14 mouse cellular contexts compared by ENCODE assay signal in the genomic region with DNA sequence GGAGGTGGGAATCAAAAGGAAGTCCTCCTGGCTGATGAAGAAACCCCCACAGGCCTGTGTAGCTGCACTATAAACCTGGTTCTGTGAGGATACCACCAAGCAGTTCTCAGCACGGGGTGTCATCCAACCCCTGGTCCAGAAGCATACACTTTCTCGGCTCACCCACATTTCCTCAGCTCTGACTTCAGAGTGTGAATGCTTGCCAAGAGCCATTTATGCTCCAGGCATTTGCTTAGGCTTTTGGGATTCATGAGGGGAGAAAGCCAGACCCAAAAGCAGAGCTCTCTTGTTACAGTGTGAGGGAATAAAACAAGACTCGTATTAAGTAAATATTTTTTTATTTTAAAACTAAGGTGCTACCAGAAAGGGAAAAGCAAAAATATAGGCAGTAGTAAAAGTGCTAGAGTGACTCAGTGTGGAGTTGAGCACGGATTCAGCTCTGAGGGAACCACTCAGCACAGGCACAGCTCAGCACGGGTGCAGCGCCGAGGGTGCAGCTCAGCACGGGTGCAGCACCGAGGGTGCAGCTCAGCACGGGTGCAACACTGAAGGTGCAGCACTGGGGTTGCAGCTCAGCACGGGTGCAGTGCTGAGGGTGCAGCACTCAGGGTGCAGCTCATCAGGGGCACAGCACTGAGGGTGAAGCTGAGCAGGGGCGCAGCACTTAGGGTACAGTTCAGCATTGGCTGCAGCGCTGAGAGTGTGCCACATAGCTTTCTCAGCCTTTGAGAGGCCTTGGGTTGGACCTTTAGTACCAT.
DNase-seq lines count a peak whose midpoint lies in the region; ATAC-seq and TF ChIP-seq lines count a peak whose summit lies in the region.
"Had no signal": no experiment of that assay in that cellular context is flagged by ENCODE, and none has a peak within 500 bp of the region (broad histone marks: within the 10 kb centered on the region; RNA-seq: fewer than 3 reads in every experiment).

No protein-coding gene starts in this region.

- no peak overlapping the region for H3K27ac ChIP-seq in forebrain, embryonic 15.5 days (replicated peaks)
- H3K27ac ChIP-seq in forebrain, embryonic 10.5 days: no peak overlapping the region
- no peak overlapping the region for H3K27ac ChIP-seq in kidney, adult 2 months (ENCODE audit: insufficient read depth, low read depth, low read length)
- peak overlapping the region; percentile 55 for H3K27ac ChIP-seq in stomach, embryonic 16.5 days (ENCODE audit: low read length)
- H3K27ac ChIP-seq in cerebellum, adult 2 months (ENCODE audit: insufficient read depth, low read length): no peak overlapping the region
- H3K27ac ChIP-seq: heart, embryonic 10.5 days had no signal

- no peak for TF ChIP-seq CTCF in kidney, adult 2 months (conservative IDR thresholded peaks at IDR 0.05; ENCODE audit: insufficient read depth, insufficient read length, low read depth, low read length)
- TF ChIP-seq CTCF in cerebellum, adult 2 months (IDR thresholded peaks at IDR 0.05; ENCODE audit: borderline replicate concordance, insufficient read depth, low read depth, low read length): no peak

- DNase-seq in forebrain, embryonic 10.5 days (ENCODE audit: extremely low spot score, low spot score): no peak
- peak; percentile 31 for DNase-seq in kidney, postnatal 10 days
- no peak for DNase-seq in kidney, adult 2 months
- peak; percentile 54 for DNase-seq in right cerebral cortex, adult 18-20 months
- no peak for DNase-seq in right cerebral cortex, postnatal 14 days
- DNase-seq in cerebellum, adult 2 months: no peak
- DNase-seq: adrenal gland, postnatal 10 days; cerebellum, adult 9-11 months; kidney, adult 18-20 months had no signal

- WGBS in forebrain, embryonic 15.5 days: 75% methylated on average over 13 of the region's 13 CpGs
- 80% methylated on average over 13 of the region's 13 CpGs for WGBS in forebrain, embryonic 10.5 days
- 74% methylated on average over 13 of the region's 13 CpGs for WGBS in kidney, adult 2 months
- 68% methylated on average over 13 of the region's 13 CpGs for WGBS in stomach, embryonic 16.5 days
- 75% methylated on average over 13 of the region's 13 CpGs for WGBS in cerebellum, adult 2 months

- H3K4me1 ChIP-seq in forebrain, embryonic 15.5 days: no peaks in the 10 kb centered on the region
- H3K4me1 ChIP-seq in forebrain, embryonic 10.5 days: no peaks in the 10 kb centered on the region
- no peaks in the 10 kb centered on the region for H3K4me1 ChIP-seq in kidney, adult 2 months (ENCODE audit: control insufficient read depth, insufficient read depth, low read length)
- peaks cover 7% of the 10 kb centered on the region for H3K4me1 ChIP-seq in stomach, embryonic 16.5 days (ENCODE audit: control insufficient read depth, insufficient read depth, low read length)
- H3K4me1 ChIP-seq in cerebellum, adult 2 months (ENCODE audit: control insufficient read depth, insufficient read depth, low read length): no peaks in the 10 kb centered on the region

- H3K9ac ChIP-seq in forebrain, embryonic 15.5 days (replicated peaks): no peak overlapping the region
- H3K9ac ChIP-seq in stomach, embryonic 16.5 days (ENCODE audit: low read length): no peak overlapping the region; the same call in 1 of the 2 replicates

- no peak for TF ChIP-seq POLR2A in kidney, adult 2 months (IDR thresholded peaks at IDR 0.05; ENCODE audit: low read depth, low read length)
- TF ChIP-seq POLR2A in cerebellum, adult 2 months (IDR thresholded peaks at IDR 0.05; ENCODE audit: borderline replicate concordance, insufficient read depth, low read length): no peak

- no peaks in the 10 kb centered on the region; the same call in 1 of the 2 replicates for H3K27me3 ChIP-seq in forebrain, embryonic 15.5 days
- peaks cover 45% of the 10 kb centered on the region for H3K27me3 ChIP-seq in forebrain, embryonic 10.5 days (ENCODE audit: poor library complexity, severe bottlenecking)
- H3K27me3 ChIP-seq in kidney, adult 2 months (replicated peaks; ENCODE audit: control insufficient read depth, insufficient read depth, low read length): no peaks in the 10 kb centered on the region
- no peaks in the 10 kb centered on the region for H3K27me3 ChIP-seq in stomach, embryonic 16.5 days (ENCODE audit: control insufficient read depth, insufficient read depth, low read length)
- H3K27me3 ChIP-seq in cerebellum, adult 2 months (ENCODE audit: control insufficient read depth, insufficient read depth, low read length): no peaks in the 10 kb centered on the region

- no peak overlapping the region for H3K4me3 ChIP-seq in forebrain, embryonic 15.5 days
- H3K4me3 ChIP-seq in forebrain, embryonic 10.5 days: no peak overlapping the region
- H3K4me3 ChIP-seq in kidney, adult 2 months (ENCODE audit: insufficient read depth, low read depth, low read length): no peak overlapping the region
- H3K4me3 ChIP-seq in stomach, embryonic 16.5 days (replicated peaks; ENCODE audit: low read length): no peak overlapping the region
- no peak overlapping the region for H3K4me3 ChIP-seq in cerebellum, adult 2 months (replicated peaks; ENCODE audit: insufficient read depth, low read depth, low read length)
- H3K4me3 ChIP-seq: erythroblast, embryonic 14.5 days; heart, embryonic 10.5 days had no signal

- H3K4me2 ChIP-seq in forebrain, embryonic 15.5 days (replicated peaks): no peak overlapping the region
- 0 out of 2 replicates have a peak overlapping the region, but pooled peaks have one; percentile 14 for H3K4me2 ChIP-seq in stomach, embryonic 16.5 days (ENCODE audit: low read depth, low read length)
- H3K4me2 ChIP-seq: midbrain, embryonic 11.5 days had no signal

- peak; percentile 42; the same call in 1 of the 2 replicates for ATAC-seq in forebrain, embryonic 15.5 days (replicated peaks)
- ATAC-seq in stomach, embryonic 16.5 days (ENCODE audit: insufficient read depth, low FRiP score): peak; percentile 50; the same call in 1 of the 2 replicates

- H3K36me3 ChIP-seq in forebrain, embryonic 15.5 days: no peaks in the 10 kb centered on the region
- no peaks in the 10 kb centered on the region for H3K36me3 ChIP-seq in forebrain, embryonic 10.5 days (replicated peaks)
- H3K36me3 ChIP-seq in kidney, adult 2 months (ENCODE audit: control insufficient read depth, insufficient read depth, low read length): no peaks in the 10 kb centered on the region
- H3K36me3 ChIP-seq in stomach, embryonic 16.5 days (ENCODE audit: control insufficient read depth, insufficient read depth, low read length): no peaks in the 10 kb centered on the region
- H3K36me3 ChIP-seq: heart, embryonic 10.5 days had no signal

- H3K9me3 ChIP-seq in forebrain, embryonic 15.5 days: no peaks in the 10 kb centered on the region
- no peaks in the 10 kb centered on the region for H3K9me3 ChIP-seq in forebrain, embryonic 10.5 days
- H3K9me3 ChIP-seq in stomach, embryonic 16.5 days (replicated peaks; ENCODE audit: control insufficient read depth, low read length): no peaks in the 10 kb centered on the region
- H3K9me3 ChIP-seq: heart, embryonic 10.5 days had no signal

Comparison
In these comparisons a context has a peak if more than half of its experiments do, and no peak if none do; other contexts are left out.
1. DNase-seq: peak in kidney, postnatal 10 days (single experiment) and right cerebral cortex, adult 18-20 months (single experiment); none in forebrain, embryonic 10.5 days (single experiment), kidney, adult 2 months (single experiment), right cerebral cortex, postnatal 14 days (single experiment) and cerebellum, adult 2 months (0 of 2).